Mouse (Mus musculus): Measurements from ENCODE around the gene Ncln.
"Not testable (repeated sequence)": the region's sequence is repeated elsewhere in the genome, so short reads cannot be mapped to it uniquely, and the experiment has no call there.

GRCm38 (mm10) chr10:81445516-81445915 is 50.7 kb downstream of the Ncln start:
- TF ChIP-seq GATA1 (IDR thresholded peaks at IDR 0.05; ENCODE audit: borderline replicate concordance, low read length); FLI1 (IDR thresholded peaks at IDR 0.05; ENCODE audit: low read length): not testable (repeated sequence)

Measured in megakaryocyte, embryonic 14.5 days (primary cell).